Mouse (Mus musculus): Measurements from ENCODE around the gene Fpgs.

DNA sequence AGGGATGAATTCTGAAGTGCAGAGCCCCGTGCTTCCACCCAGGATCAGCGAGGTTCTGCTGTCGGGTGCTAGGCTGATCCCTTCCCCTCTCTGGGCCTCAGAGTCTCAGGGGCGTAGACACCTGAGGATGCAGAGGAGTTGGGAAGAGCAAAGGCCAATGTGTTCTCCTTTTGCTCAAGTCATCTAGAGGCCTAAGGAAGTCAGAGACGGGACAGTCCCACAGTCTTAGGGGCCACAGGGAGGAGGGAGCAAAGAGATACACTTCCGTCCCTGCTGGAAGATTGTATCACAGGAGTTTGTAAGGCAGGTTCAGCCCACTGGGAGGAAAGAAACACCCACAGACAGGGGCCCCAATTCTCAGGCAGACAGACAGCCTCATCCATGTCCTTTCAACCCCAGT, 18.1 kb upstream of the Fpgs start:
- TF ChIP-seq POLR2A (IDR thresholded peaks at IDR 0.05; ENCODE audit: insufficient read length, low read depth) (no peak), CEBPB (IDR thresholded peaks at IDR 0.05; ENCODE audit: insufficient read depth, poor library complexity, severe bottlenecking) (no peak), MAX (IDR thresholded peaks at IDR 0.05; ENCODE audit: low read depth) (no peak), SRF (IDR thresholded peaks at IDR 0.05; ENCODE audit: control insufficient read depth, insufficient read length, low read depth) (no peak), TCF12 (IDR thresholded peaks at IDR 0.05; ENCODE audit: insufficient read depth, poor library complexity, severe bottlenecking) (no peak), TCF3 (IDR thresholded peaks at IDR 0.05; ENCODE audit: insufficient read length, low read depth) (no peak), MYOG (IDR thresholded peaks at IDR 0.05; ENCODE audit: control insufficient read depth in 1 of 3, insufficient read depth in 1 of 3, insufficient read length in 2 of 3, low read depth in 2 of 3) (no peak), USF1 (IDR thresholded peaks at IDR 0.05; ENCODE audit: low read depth) (no peak), POLR2AphosphoS2 (IDR thresholded peaks at IDR 0.05; ENCODE audit: insufficient read length, low read depth) (no peak), REST (IDR thresholded peaks at IDR 0.05; ENCODE audit: insufficient read depth, insufficient read length) (no peak)
